Mouse (Mus musculus): ENCODE measurements around the gene Gm49342. TPM values are rescaled to one million over a fixed set of nuclear protein-coding genes. Genes with fewer than 3 reads are reported as not detected.
A peak's percentile ranks its signal among the peaks of the same experiment; 100 is the strongest.

The Gm49342 gene
- polyA plus RNA-seq, 1 experiment: 52.8 TPM

DNA sequence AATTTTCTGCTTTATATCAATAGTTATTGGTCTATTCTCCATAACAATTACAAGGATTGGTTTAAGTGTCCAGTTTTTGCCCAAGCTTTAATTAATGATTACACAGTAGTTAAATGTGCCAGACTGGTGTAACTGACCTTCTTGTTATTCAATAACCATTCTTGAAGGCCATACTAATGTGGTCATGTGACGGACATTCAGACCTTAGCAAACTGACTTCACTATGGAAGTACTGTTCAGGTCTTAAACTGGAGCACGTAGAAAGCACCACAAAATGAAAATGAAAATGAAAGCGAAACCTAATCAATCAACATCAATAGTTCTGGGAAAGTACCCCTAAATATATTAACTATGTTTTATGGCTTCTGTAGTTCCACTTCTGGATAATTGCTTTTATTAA is 46.7 kb downstream of the Gm49342 start:
- 39% methylated on average over 3 of the region's 3 CpGs for WGBS
- Histone ChIP-seq H3K27me3 (replicated peaks; ENCODE audit: control insufficient read depth, insufficient read depth, low read length) (no peaks in the 10 kb centered on the region), H3K27ac (ENCODE audit: insufficient read depth, low read depth, low read length) (no peak overlapping the region), H3K4me1 (ENCODE audit: control insufficient read depth, insufficient read depth, low read length) (peaks cover 16% of the 10 kb centered on the region), H3K4me3 (ENCODE audit: insufficient read depth, low read depth, low read length) (no peak overlapping the region), H3K36me3 (ENCODE audit: control insufficient read depth, insufficient read depth, low read length) (no peaks in the 10 kb centered on the region)
- peak; percentile 89 for DNase-seq
- TF ChIP-seq CTCF (conservative IDR thresholded peaks at IDR 0.05; ENCODE audit: insufficient read depth, insufficient read length, low read depth, low read length) (no peak), POLR2A (IDR thresholded peaks at IDR 0.05; ENCODE audit: low read depth, low read length) (no peak)

DNA sequence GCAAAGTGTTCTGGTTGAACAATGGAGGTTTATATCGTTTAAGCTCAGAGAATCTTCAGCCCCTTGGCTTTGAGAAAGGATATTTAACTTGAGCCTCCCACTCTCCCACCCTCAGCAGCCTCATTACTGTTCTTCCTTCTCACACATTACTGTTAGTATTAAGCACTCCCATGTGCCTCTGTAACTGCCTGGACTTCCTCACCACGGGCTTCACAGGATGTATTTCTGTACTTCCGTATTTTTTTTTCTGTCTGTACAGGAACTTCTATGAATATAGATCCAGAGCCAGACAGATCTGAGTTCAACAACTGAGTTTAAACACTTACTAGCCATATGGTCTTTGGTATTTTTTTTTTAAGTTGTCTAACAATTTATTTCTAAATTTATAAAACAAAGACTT is 52.8 kb downstream of the Gm49342 start:
- 52% methylated on average over 3 of the region's 3 CpGs for WGBS
- TF ChIP-seq POLR2A (IDR thresholded peaks at IDR 0.05; ENCODE audit: low read depth, low read length): no peak
- no peak for TF ChIP-seq CTCF (conservative IDR thresholded peaks at IDR 0.05; ENCODE audit: insufficient read depth, insufficient read length, low read depth, low read length)

DNA sequence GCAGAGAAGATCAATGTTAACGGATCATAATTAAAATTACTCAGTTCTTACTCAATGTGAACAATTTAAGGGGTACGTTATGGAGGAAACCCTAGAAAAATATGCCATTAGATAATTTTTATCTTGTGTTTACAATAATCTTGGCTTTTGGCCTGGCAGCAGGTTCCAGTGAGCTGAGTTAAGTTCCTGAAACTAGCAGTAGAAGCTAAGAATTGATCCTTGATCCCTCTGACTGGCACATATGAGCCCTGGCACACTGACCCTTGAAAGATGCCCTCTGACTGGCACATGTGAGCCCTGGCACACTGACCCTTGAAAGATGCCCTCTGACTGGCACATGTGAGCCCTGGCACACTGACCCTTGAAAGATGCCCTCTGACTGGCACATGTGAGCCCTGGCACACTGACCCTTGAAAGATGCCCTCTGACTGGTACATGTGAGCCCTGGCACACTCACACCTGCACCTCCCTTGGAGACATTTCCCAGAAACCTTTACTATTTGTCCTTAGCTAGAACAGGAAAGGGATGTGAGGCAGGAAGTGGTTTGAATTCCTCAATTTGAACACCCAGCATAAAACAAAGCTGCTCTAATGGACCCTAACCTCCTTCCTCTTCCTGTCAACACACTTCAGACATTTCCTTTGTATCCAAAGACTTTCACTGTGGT is 53.8 kb downstream of the Gm49342 start:
- no peaks in the 10 kb centered on the region for H3K36me3 ChIP-seq (ENCODE audit: control insufficient read depth, insufficient read depth, low read length)
- TF ChIP-seq POLR2A (IDR thresholded peaks at IDR 0.05; ENCODE audit: low read depth, low read length) (no peak), CTCF (conservative IDR thresholded peaks at IDR 0.05; ENCODE audit: insufficient read depth, insufficient read length, low read depth, low read length) (no peak)
- no peak overlapping the region for H3K4me3 ChIP-seq (ENCODE audit: insufficient read depth, low read depth, low read length)
- 60% methylated on average over 2 of the region's 2 CpGs for WGBS
- H3K27ac ChIP-seq (ENCODE audit: insufficient read depth, low read depth, low read length): peak overlapping the region; percentile 31; the same call in 1 of the 2 replicates
- H3K4me1 ChIP-seq (ENCODE audit: control insufficient read depth, insufficient read depth, low read length): peaks cover 16% of the 10 kb centered on the region
- H3K27me3 ChIP-seq (replicated peaks; ENCODE audit: control insufficient read depth, insufficient read depth, low read length): no peaks in the 10 kb centered on the region
- DNase-seq: peak; percentile 86

More for the DNA sequence above, 52.8 kb downstream of the Gm49342 start:
- H3K27me3 ChIP-seq (replicated peaks; ENCODE audit: control insufficient read depth, insufficient read depth, low read length): no peaks in the 10 kb centered on the region
- H3K36me3 ChIP-seq (ENCODE audit: control insufficient read depth, insufficient read depth, low read length): no peaks in the 10 kb centered on the region
- no peak overlapping the region for H3K4me3 ChIP-seq (ENCODE audit: insufficient read depth, low read depth, low read length)
- DNase-seq: no peak
- H3K4me1 ChIP-seq (ENCODE audit: control insufficient read depth, insufficient read depth, low read length): peaks cover 16% of the 10 kb centered on the region
- H3K27ac ChIP-seq (ENCODE audit: insufficient read depth, low read depth, low read length): no peak overlapping the region

DNA sequence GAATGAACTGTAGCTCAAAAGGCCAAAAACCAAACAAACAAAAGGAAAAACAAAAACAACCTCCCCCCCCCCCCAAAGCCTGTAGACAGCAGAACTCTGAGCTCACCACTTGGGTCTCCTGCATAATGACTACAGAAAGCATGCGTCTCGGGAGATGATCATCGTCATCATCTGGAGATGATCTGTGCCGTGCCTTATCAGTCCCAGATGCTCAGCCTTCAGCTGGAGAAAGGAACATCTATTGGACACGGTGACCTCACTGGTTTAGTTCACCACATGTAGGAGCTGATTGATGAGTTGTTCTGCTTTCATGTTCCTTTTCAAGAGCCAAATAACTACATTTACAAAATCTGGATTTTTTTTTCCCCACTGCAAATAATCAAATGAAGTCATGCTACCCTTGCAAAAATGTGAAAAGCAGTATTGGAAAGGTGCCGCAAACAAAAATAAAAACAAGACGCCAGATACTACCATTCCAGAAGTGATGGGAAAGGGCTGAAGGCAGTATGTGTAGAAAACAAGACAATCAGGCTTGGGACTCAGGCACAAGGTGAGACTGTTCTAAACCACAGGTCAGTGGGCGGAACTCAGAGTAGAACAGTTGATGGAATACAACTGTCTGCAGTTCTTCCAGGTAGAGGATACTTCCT is 63.0 kb downstream of the Gm49342 start, which contains the start of gene Rnase10:
TSS of gene Rnase10 (plus strand) at position 600 of the 650 bp plus-strand sequence.
- Histone ChIP-seq H3K27me3 (replicated peaks; ENCODE audit: control insufficient read depth, insufficient read depth, low read length) (no peaks in the 10 kb centered on the region), H3K4me1 (ENCODE audit: control insufficient read depth, insufficient read depth, low read length) (no peaks in the 10 kb centered on the region), H3K36me3 (ENCODE audit: control insufficient read depth, insufficient read depth, low read length) (no peaks in the 10 kb centered on the region), H3K4me3 (ENCODE audit: insufficient read depth, low read depth, low read length) (no peak within 1 kb of the TSS), H3K27ac (ENCODE audit: insufficient read depth, low read depth, low read length) (peak within 1 kb of the TSS; percentile 94)
- TF ChIP-seq CTCF (conservative IDR thresholded peaks at IDR 0.05; ENCODE audit: insufficient read depth, insufficient read length, low read depth, low read length) (no peak), POLR2A (IDR thresholded peaks at IDR 0.05; ENCODE audit: low read depth, low read length) (no peak)
- DNase-seq: no peak
- WGBS: 90% methylated on average over 8 of the region's 8 CpGs

DNA sequence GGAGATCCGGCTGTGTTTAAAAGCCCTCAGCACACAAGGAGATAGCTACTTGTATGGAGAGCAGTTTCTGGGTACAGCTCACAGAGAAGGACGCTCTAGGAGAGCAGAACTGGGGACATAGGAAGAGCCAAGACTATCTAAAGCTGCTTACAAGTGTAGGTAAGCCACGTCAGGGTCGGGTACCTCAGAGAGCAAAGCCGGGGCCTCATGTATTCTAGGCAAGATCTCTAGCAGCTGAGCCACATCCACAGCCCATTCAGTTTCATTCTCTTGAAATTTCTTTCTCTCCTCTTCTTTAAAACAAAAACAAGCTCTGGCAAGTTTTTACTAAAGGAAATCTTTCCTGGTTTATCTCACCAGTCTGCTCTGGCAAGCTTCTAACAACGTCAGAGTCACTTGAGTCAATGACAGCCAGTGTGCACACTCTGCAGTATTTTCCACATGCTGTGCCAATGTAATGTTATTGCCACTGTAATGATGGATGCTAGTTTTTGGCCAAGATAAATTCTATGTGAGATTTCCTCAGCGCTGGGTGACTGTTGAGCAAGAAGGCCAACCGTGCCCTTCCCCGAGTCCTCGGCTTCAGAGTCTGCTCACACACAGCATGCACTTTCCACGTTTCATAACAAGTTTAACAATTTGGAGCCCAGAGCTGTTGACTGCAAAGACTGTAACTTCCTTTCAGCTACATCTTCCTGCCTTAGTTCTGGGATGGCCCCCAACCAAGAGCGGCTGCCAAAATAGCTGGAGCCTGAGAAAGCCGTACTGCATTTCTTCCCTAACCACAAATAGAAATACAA is 63.8 kb downstream of the Gm49342 start:
- H3K36me3 ChIP-seq (ENCODE audit: control insufficient read depth, insufficient read depth, low read length): no peaks in the 10 kb centered on the region
- peak overlapping the region; percentile 94 for H3K27ac ChIP-seq (ENCODE audit: insufficient read depth, low read depth, low read length)
- no peaks in the 10 kb centered on the region for H3K27me3 ChIP-seq (replicated peaks; ENCODE audit: control insufficient read depth, insufficient read depth, low read length)
- no peak for TF ChIP-seq CTCF (conservative IDR thresholded peaks at IDR 0.05; ENCODE audit: insufficient read depth, insufficient read length, low read depth, low read length)
- TF ChIP-seq POLR2A (IDR thresholded peaks at IDR 0.05; ENCODE audit: low read depth, low read length): no peak
- 63% methylated on average over 13 of the region's 13 CpGs for WGBS
- peak; percentile 63 for DNase-seq
- H3K4me1 ChIP-seq (ENCODE audit: control insufficient read depth, insufficient read depth, low read length): no peaks in the 10 kb centered on the region
- no peak overlapping the region for H3K4me3 ChIP-seq (ENCODE audit: insufficient read depth, low read depth, low read length)

DNA sequence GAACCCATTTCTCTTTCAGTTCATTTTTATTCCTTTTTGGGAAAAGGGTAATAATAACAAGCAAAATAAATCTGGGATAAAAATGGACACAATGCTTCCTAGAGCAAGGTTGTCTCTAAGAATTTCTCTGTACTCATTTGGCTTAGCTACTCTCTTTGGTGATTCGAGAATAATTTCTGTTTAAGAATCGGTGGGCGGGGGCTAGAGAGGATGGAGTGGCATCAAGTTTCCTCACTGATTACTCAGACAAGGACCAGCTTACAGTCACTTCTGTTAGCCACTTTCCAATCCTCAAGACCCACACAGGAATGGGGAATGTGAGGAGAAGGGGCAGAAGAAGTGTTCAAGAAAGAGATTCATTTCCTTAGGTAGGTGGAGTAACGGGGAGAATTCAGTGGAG is 64.5 kb downstream of the Gm49342 start:
- no peaks in the 10 kb centered on the region for H3K27me3 ChIP-seq (replicated peaks; ENCODE audit: control insufficient read depth, insufficient read depth, low read length)
- no peak for DNase-seq
- peak overlapping the region; percentile 2; the same call in 1 of the 2 replicates for H3K27ac ChIP-seq (ENCODE audit: insufficient read depth, low read depth, low read length)
- no peaks in the 10 kb centered on the region for H3K36me3 ChIP-seq (ENCODE audit: control insufficient read depth, insufficient read depth, low read length)
- H3K4me3 ChIP-seq (ENCODE audit: insufficient read depth, low read depth, low read length): no peak overlapping the region
- TF ChIP-seq POLR2A (IDR thresholded peaks at IDR 0.05; ENCODE audit: low read depth, low read length): no peak
- no peak for TF ChIP-seq CTCF (conservative IDR thresholded peaks at IDR 0.05; ENCODE audit: insufficient read depth, insufficient read length, low read depth, low read length)
- no peaks in the 10 kb centered on the region for H3K4me1 ChIP-seq (ENCODE audit: control insufficient read depth, insufficient read depth, low read length)
- 77% methylated on average over 4 of the region's 4 CpGs for WGBS

DNA sequence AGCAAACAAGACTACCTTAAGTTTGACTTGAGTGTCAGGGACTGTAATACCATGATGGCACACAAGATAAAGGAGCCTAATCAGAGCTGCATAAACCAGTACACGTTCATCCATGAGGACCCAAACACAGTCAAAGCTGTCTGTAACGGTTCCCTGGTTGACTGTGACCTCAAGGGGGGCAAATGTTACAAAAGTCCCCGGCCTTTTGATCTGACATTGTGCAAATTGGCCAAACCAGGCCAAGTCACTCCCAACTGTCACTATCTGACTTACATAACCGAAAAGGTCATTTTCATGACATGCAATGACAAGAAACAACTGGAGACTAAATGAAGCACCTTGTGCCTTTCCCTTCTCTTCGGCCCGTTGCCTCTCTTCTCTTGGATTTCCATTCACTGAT is 65.3 kb downstream of the Gm49342 start:
- 85% methylated on average over 6 of the region's 6 CpGs for WGBS
- no peak overlapping the region for H3K4me3 ChIP-seq (ENCODE audit: insufficient read depth, low read depth, low read length)
- no peak for TF ChIP-seq POLR2A (IDR thresholded peaks at IDR 0.05; ENCODE audit: low read depth, low read length)
- no peak for TF ChIP-seq CTCF (conservative IDR thresholded peaks at IDR 0.05; ENCODE audit: insufficient read depth, insufficient read length, low read depth, low read length)
- no peak for DNase-seq
- no peaks in the 10 kb centered on the region for H3K36me3 ChIP-seq (ENCODE audit: control insufficient read depth, insufficient read depth, low read length)
- H3K27ac ChIP-seq (ENCODE audit: insufficient read depth, low read depth, low read length): no peak overlapping the region
- no peaks in the 10 kb centered on the region for H3K27me3 ChIP-seq (replicated peaks; ENCODE audit: control insufficient read depth, insufficient read depth, low read length)
- H3K4me1 ChIP-seq (ENCODE audit: control insufficient read depth, insufficient read depth, low read length): no peaks in the 10 kb centered on the region

Other genes with a start within 250 kb of the Gm49342 start
- gene Olfr748, start 237.1 kb upstream of the Gm49342 start, polyA plus RNA-seq (2012; rRNA removed): not detected in 2 replicates
- gene Olfr749, start 199.4 kb upstream of the Gm49342 start, polyA plus RNA-seq (2012; rRNA removed): not detected in 2 replicates
- gene Ttc5, start 159.0 kb upstream of the Gm49342 start, polyA plus RNA-seq (2012; rRNA removed): 24.5 and 25.8 TPM in 2 replicates
- not detected in 2 replicates for gene Ccnb1ip1, start 136.8 kb upstream of the Gm49342 start, polyA plus RNA-seq (2012; rRNA removed)
- gene Parp2, start 136.7 kb upstream of the Gm49342 start, polyA plus RNA-seq (2012; rRNA removed): 12.0 and 12.6 TPM in 2 replicates
- gene Tep1, start 74.0 kb upstream of the Gm49342 start, polyA plus RNA-seq (2012; rRNA removed): 17.6 and 18.8 TPM in 2 replicates
- 0.34 and 1.2 TPM in 2 replicates for gene Klhl33, start 47.0 kb upstream of the Gm49342 start, polyA plus RNA-seq (2012; rRNA removed)
- 54.6 and 77.8 TPM in 2 replicates for gene Osgep, start 19.6 kb upstream of the Gm49342 start, polyA plus RNA-seq (2012; rRNA removed)
- 24.0 and 31.3 TPM in 2 replicates for gene Apex1, start 19.5 kb upstream of the Gm49342 start, polyA plus RNA-seq (2012; rRNA removed)
- 68.1 and 79.3 TPM in 2 replicates for gene Pip4p1, start 13.7 kb upstream of the Gm49342 start, polyA plus RNA-seq (2012; rRNA removed)
- 79.2 and 91.3 TPM in 2 replicates for gene Pnp, start 13.4 kb upstream of the Gm49342 start, polyA plus RNA-seq (2012; rRNA removed)
- gene Pnp2, start 11.5 kb downstream of the Gm49342 start, polyA plus RNA-seq (2012; rRNA removed): 0.54 and 0.56 TPM in 2 replicates
- gene Rnase10, start 63.2 kb downstream of the Gm49342 start, polyA plus RNA-seq (2012; rRNA removed): not detected in 2 replicates
- gene Rnase9, start 97.4 kb downstream of the Gm49342 start, polyA plus RNA-seq (2012; rRNA removed): not detected in 2 replicates
- not detected in 2 replicates for gene Rnase11, start 105.6 kb downstream of the Gm49342 start, polyA plus RNA-seq (2012; rRNA removed)
- not detected in 2 replicates for gene Rnase12, start 113.1 kb downstream of the Gm49342 start, polyA plus RNA-seq (2012; rRNA removed)
- gene Olfr750, start 129.9 kb downstream of the Gm49342 start, polyA plus RNA-seq (2012; rRNA removed): not detected in 2 replicates
- 35.1 and 41.2 TPM in 2 replicates for gene Rnase4, start 146.6 kb downstream of the Gm49342 start, polyA plus RNA-seq (2012; rRNA removed)
- gene Ang, start 146.6 kb downstream of the Gm49342 start, polyA plus RNA-seq (2012; rRNA removed): 4.7 and 5.1 TPM in 2 replicates
- 0.42 and 0.64 TPM in 2 replicates for gene Eddm3b, start 169.9 kb downstream of the Gm49342 start, polyA plus RNA-seq (2012; rRNA removed)
- 3.4 and 8.5 TPM in 2 replicates for gene Rnase6, start 179.4 kb downstream of the Gm49342 start, polyA plus RNA-seq (2012; rRNA removed)
- 0.25 and 0.39 TPM in 2 replicates for gene Rnase1, start 202.3 kb downstream of the Gm49342 start, polyA plus RNA-seq (2012; rRNA removed)
- gene Rnase2b, start 217.7 kb downstream of the Gm49342 start, polyA plus RNA-seq (2012; rRNA removed): not detected in 2 replicates

All from kidney, adult 2 months (tissue).